Mouse (Mus musculus): Measurements from ENCODE around the gene Plcz1.

DNA sequence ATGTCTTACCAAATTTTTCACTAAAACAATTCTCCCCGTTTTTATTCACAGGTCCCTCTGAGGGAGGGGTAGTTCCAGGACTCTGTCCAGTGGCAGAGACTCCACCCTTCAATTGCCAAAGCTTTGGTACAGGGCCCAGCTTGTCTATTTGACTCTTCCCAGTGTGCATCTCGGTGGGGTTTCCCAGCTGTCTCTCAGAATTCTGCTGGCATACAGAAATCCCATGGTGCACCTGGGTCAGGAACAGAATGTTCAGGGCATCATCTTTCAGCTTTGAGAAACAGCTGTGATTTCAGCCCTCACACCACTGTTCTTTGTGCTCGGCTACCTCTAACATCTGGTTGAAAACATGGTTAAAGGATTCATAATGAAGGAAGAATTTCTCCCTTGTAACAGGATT is 77.5 kb downstream of the Plcz1 start:
- TF ChIP-seq RCOR1 (IDR thresholded peaks at IDR 0.05; ENCODE audit: low read depth, low read length) (no peak), GATA1 (IDR thresholded peaks at IDR 0.05; ENCODE audit: low read depth, low read length) (no peak), MAFK (IDR thresholded peaks at IDR 0.05; ENCODE audit: borderline replicate concordance, low read depth, low read length) (no peak), CTCF (IDR thresholded peaks at IDR 0.05 in 2 of 3, conservative IDR thresholded peaks at IDR 0.05 in 1 of 3; ENCODE audit: control insufficient read depth in 1 of 3, insufficient read depth in 1 of 3, low read depth in 2 of 3, low read length in 3 of 3, poor library complexity in 1 of 3, severe bottlenecking in 1 of 3) (no peak), POLR2AphosphoS5 (IDR thresholded peaks at IDR 0.05; ENCODE audit: borderline replicate concordance, low read depth, low read length) (no peak), TBP (IDR thresholded peaks at IDR 0.05; ENCODE audit: low read depth, low read length) (no peak), POLR2A (IDR thresholded peaks at IDR 0.05; ENCODE audit: control insufficient read depth in 1 of 2, insufficient read depth in 1 of 2, low read depth in 1 of 2, low read length in 2 of 2, poor library complexity in 1 of 2) (no peak)
